Mouse (Mus musculus): ENCODE results near the gene Stx11. TPM values are rescaled to one million over a fixed set of nuclear protein-coding genes. Genes with fewer than 3 reads are reported as not detected.

Gene Stx11
- polyA plus RNA-seq, 1 experiment from 2014 or later = 2.4 TPM

DNA sequence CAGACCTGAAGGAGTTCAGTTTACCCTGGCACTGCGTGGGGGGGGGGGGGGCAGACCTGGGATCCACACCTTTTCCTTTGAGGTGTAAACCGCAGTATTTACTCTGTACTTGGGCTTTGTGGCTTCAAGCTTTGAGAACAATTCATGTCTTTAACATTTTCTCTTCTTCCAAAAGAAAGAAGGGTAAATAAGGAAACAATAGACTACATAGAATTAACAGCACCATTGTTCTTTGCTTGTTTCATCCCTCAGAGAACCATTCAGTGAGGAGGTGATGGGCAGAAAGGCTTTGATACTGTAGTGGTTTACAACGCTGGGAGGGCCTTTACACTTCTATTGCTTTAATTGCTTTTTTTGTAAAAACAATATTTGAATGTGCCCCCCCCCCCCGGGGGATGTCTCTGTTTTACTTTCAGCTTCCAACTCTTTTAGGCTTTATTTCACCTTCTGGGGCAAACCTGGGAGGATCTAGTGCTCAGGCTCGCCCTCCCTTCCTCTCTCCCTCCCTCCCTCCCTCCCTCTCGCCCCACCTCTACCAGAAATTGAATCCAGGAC, 33.7 kb downstream of the Stx11 start:
- H3K4me3 ChIP-seq (replicated peaks; ENCODE audit: low read depth, low read length) = no peak overlapping the region
- TF ChIP-seq CTCF (IDR thresholded peaks at IDR 0.05; ENCODE audit: low read depth) = no peak
- 36% methylated on average over 6 of the region's 6 CpGs for WGBS
- DNase-seq (ENCODE audit: low spot score) (no peak), ATAC-seq (replicated peaks; ENCODE audit: low FRiP score, low read depth) (no peak)
- H3K27me3 ChIP-seq (ENCODE audit: insufficient read depth, low read length) = no peaks in the 10 kb centered on the region
- no peak overlapping the region for H3K9ac ChIP-seq (ENCODE audit: low read depth, low read length)
- H3K27ac ChIP-seq = no peak overlapping the region
- H3K4me2 ChIP-seq (ENCODE audit: low read length) = no peak overlapping the region
- H3K4me1 ChIP-seq (replicated peaks; ENCODE audit: insufficient read depth, low read length) = no peaks in the 10 kb centered on the region
- no peaks in the 10 kb centered on the region for H3K36me3 ChIP-seq (ENCODE audit: insufficient read depth, low read length)
- no peaks in the 10 kb centered on the region for H3K9me3 ChIP-seq (replicated peaks; ENCODE audit: low read length)

DNA sequence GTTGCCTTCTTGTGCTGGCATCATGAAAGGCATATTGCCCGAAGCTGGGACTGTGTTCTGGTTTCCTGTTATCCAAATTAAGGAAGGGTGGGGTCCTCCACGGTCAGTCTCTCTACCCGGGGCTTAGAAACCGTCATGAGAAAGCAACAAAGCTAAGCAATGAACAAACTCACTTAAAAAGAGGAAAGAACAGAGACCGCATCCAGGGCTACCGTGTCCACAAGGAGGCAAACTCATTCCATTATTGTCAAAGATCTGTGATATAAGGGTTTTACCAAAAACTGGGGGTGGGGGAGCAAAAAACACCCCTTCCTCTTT, 34.3 kb downstream of the Stx11 start:
- no peaks in the 10 kb centered on the region for H3K4me1 ChIP-seq (replicated peaks; ENCODE audit: insufficient read depth, low read length)
- H3K27ac ChIP-seq = no peak overlapping the region
- no peak for DNase-seq (ENCODE audit: low spot score)
- no peak for ATAC-seq (replicated peaks; ENCODE audit: low FRiP score, low read depth)
- WGBS = 53% methylated on average over 6 of the region's 6 CpGs
- no peaks in the 10 kb centered on the region for H3K27me3 ChIP-seq (ENCODE audit: insufficient read depth, low read length)
- no peaks in the 10 kb centered on the region for H3K36me3 ChIP-seq (ENCODE audit: insufficient read depth, low read length)
- no peaks in the 10 kb centered on the region for H3K9me3 ChIP-seq (replicated peaks; ENCODE audit: low read length)
- H3K9ac ChIP-seq (ENCODE audit: low read depth, low read length) = no peak overlapping the region
- H3K4me2 ChIP-seq (ENCODE audit: low read length) = no peak overlapping the region
- TF ChIP-seq CTCF (IDR thresholded peaks at IDR 0.05; ENCODE audit: low read depth) = no peak
- H3K4me3 ChIP-seq (replicated peaks; ENCODE audit: low read depth, low read length) = no peak overlapping the region

DNA sequence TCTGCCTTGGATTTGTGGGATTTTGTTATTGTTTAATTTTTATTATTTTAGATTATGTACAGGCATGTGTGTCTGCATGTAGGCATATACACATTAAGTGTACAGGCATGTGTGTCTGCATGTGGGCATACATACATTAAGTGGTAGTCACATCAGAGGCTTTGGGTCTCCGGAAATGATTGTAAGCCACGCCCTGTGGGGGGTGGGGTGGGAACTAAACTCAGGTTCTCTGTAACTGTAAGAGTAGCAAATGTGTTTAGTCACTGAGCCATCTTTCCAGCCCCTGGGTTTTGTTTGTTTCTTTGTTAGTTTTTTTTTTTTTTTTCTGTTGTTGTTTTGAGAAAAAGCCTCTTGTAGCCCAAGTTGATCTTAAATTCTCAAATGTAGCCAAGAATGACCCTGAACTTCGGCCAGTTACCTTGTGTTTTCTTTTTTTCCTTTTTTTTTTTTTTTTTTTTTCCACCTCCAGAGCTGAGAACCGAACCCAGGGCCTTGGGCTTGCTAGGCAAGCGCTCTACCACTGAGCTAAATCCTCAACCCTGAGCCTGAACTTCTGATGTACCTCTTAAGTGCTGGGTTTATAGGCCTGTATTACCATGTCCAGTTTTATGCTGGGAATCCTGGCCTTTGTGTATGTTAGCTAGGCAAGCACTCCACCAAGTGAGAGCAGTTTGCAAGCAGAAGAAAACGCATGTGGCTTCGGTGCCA, 34.8 kb downstream of the Stx11 start:
- H3K27ac ChIP-seq = no peak overlapping the region
- TF ChIP-seq CTCF (IDR thresholded peaks at IDR 0.05; ENCODE audit: low read depth) = no peak
- H3K27me3 ChIP-seq (ENCODE audit: insufficient read depth, low read length) = no peaks in the 10 kb centered on the region
- no peak overlapping the region for H3K4me2 ChIP-seq (ENCODE audit: low read length)
- WGBS = 84% methylated on average over 7 of the region's 7 CpGs
- H3K4me3 ChIP-seq (replicated peaks; ENCODE audit: low read depth, low read length) = no peak overlapping the region
- no peak for DNase-seq (ENCODE audit: low spot score)
- H3K4me1 ChIP-seq (replicated peaks; ENCODE audit: insufficient read depth, low read length) = no peaks in the 10 kb centered on the region
- H3K9me3 ChIP-seq (replicated peaks; ENCODE audit: low read length) = no peaks in the 10 kb centered on the region
- H3K36me3 ChIP-seq (ENCODE audit: insufficient read depth, low read length) = no peaks in the 10 kb centered on the region
- no peak overlapping the region for H3K9ac ChIP-seq (ENCODE audit: low read depth, low read length)
- no peak for ATAC-seq (replicated peaks; ENCODE audit: low FRiP score, low read depth)

DNA sequence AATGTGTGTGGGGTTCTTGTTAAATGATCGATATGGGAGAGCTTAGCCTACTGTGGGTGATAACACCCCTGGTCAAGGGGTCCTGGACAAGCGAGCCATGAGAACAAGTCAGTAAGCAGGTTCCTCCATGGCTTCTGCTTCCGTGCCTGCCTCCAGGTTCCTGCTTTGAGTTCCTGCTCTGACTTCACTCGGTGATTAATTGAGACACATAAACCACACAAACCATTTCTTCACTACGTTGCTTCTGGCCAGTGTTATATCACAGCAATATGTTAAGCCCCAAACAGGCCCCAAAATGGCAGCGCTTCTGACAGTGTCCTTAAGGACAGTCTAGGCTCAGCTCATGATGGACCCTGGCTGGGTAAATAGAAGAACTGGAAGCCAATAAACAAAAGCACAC, 35.9 kb downstream of the Stx11 start:
- Histone ChIP-seq H3K27ac (no peak overlapping the region), H3K27me3 (ENCODE audit: insufficient read depth, low read length) (no peaks in the 10 kb centered on the region), H3K4me1 (replicated peaks; ENCODE audit: insufficient read depth, low read length) (peaks cover 6% of the 10 kb centered on the region; the same call in 1 of the 2 replicates), H3K36me3 (ENCODE audit: insufficient read depth, low read length) (no peaks in the 10 kb centered on the region), H3K9me3 (replicated peaks; ENCODE audit: low read length) (no peaks in the 10 kb centered on the region), H3K9ac (ENCODE audit: low read depth, low read length) (no peak overlapping the region), H3K4me2 (ENCODE audit: low read length) (no peak overlapping the region), H3K4me3 (replicated peaks; ENCODE audit: low read depth, low read length) (no peak overlapping the region)
- ATAC-seq (replicated peaks; ENCODE audit: low FRiP score, low read depth) = no peak
- 79% methylated on average over 6 of the region's 6 CpGs for WGBS
- DNase-seq (ENCODE audit: low spot score) = no peak
- no peak for TF ChIP-seq CTCF (IDR thresholded peaks at IDR 0.05; ENCODE audit: low read depth)

DNA sequence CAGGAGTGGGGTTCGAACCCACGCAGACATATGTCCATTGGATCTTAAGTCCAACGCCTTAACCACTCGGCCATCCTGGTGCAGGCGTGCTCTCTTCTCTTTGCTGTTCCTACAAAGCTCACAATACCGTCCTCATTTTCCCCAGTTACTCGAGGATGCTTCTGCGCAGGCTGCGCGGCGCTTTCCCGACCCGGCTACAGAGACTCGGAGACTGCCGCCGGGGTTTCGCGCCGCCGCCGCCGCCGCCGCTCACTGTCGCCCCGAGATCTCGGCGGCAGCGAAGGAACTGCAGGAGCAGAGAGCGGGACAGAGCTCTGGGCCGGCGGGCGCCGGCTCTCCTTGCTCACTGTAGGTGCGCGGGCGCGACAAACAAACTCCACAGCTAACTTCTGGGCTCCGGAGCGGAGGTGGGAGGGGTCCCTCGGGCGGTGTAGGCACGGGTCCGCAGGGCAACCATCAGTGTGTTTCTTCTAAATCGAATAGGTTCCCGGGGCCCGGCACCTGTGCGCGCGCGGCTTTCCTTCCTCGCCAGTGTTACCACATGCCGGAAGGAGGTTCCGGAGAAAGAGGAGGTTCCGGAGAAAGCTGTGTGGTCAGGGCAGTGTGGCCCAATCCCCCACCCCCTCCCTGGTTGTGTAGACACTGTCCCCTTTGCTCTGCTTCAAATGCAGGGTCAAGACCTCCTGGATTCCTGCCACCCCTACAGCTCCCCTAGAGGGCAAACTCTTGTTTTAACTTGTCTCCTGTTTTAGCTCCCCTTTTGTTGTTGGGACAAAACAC, 41.3 kb downstream of the Stx11 start:
- Histone ChIP-seq H3K36me3 (ENCODE audit: insufficient read depth, low read length) (no peaks in the 10 kb centered on the region), H3K9me3 (replicated peaks; ENCODE audit: low read length) (no peaks in the 10 kb centered on the region), H3K4me1 (replicated peaks; ENCODE audit: insufficient read depth, low read length) (peaks cover 7% of the 10 kb centered on the region; the same call in 1 of the 2 replicates), H3K4me3 (replicated peaks; ENCODE audit: low read depth, low read length) (peak overlapping the region; percentile 64), H3K27ac (peak overlapping the region; percentile 91), H3K9ac (ENCODE audit: low read depth, low read length) (peak overlapping the region; percentile 69), H3K4me2 (ENCODE audit: low read length) (peak overlapping the region; percentile 74), H3K27me3 (ENCODE audit: insufficient read depth, low read length) (no peaks in the 10 kb centered on the region)
- peak; percentile 91 for DNase-seq (ENCODE audit: low spot score)
- ATAC-seq (replicated peaks; ENCODE audit: low FRiP score, low read depth) = peak; percentile 92
- TF ChIP-seq CTCF (IDR thresholded peaks at IDR 0.05; ENCODE audit: low read depth) = peak; percentile 63
- under 1% methylated on average over 55 of the region's 55 CpGs for WGBS

DNA sequence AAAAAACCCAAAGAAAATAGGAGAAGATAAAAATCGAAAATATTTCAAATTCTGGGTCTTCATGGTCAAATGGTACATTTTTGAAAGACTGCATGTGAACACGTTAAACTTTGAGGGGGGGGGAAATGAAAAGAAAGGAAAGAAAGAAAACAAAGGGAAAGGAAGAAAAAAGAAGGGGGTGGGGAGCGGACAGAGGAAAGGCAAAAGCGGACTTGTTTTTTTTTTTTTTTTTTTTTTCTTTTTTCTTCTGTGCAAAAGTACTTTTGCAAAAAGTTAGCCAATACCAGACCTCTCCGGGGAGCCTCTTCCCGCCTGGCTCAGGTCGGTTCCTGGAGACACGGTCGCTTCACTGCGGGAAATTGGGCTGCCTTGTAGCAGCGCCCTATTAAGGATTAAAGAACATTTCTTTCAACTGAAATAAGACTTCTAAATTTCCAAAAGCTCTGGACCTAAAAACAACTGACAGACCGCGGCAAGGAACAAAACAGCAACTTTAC, 42.0 kb downstream of the Stx11 start:
- Histone ChIP-seq H3K27me3 (ENCODE audit: insufficient read depth, low read length) (no peaks in the 10 kb centered on the region), H3K9ac (ENCODE audit: low read depth, low read length) (peak overlapping the region; percentile 69), H3K27ac (peak overlapping the region; percentile 91), H3K4me3 (replicated peaks; ENCODE audit: low read depth, low read length) (peak overlapping the region; percentile 64), H3K36me3 (ENCODE audit: insufficient read depth, low read length) (no peaks in the 10 kb centered on the region), H3K4me1 (replicated peaks; ENCODE audit: insufficient read depth, low read length) (peaks cover 7% of the 10 kb centered on the region; the same call in 1 of the 2 replicates), H3K9me3 (replicated peaks; ENCODE audit: low read length) (no peaks in the 10 kb centered on the region), H3K4me2 (ENCODE audit: low read length) (peak overlapping the region; percentile 74)
- WGBS = 2% methylated on average over 13 of the region's 13 CpGs
- ATAC-seq (replicated peaks; ENCODE audit: low FRiP score, low read depth) (peak; percentile 13; the same call in 1 of the 2 replicates), DNase-seq (ENCODE audit: low spot score) (no peak)
- no peak for TF ChIP-seq CTCF (IDR thresholded peaks at IDR 0.05; ENCODE audit: low read depth)

Measured in kidney, postnatal 0 days (tissue).